Mouse (Mus musculus): ENCODE results near the gene Sytl3.
"Not testable (repeated sequence)": the region's sequence is repeated elsewhere in the genome, so short reads cannot be mapped to it uniquely, and the experiment has no call there.

The Sytl3 gene

DNA sequence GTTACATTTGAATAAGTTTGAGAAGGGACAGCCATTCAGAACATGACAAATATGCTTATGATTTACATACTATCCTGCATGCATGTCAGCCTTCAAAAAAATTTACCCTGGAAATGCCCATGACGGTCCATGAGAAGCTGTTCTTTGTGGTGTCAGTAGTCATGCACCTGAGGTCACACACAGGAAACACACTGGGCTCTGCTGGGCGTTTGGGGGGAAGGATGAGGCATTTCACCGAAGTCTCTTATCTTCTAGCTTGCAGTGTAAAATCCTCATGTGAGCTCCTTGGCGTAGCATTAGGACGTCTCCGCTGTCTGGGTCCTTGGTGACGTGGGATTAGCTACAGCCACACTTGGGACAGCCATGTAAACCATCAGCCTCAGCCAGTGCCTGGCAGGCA is at the start of gene Sytl3:
TSS of gene Sytl3 (plus strand) at position 293 of the 400 bp plus-strand sequence.
- DNase-seq (ENCODE audit: low spot score in 2 of 2) = not testable (repeated sequence)

DNA sequence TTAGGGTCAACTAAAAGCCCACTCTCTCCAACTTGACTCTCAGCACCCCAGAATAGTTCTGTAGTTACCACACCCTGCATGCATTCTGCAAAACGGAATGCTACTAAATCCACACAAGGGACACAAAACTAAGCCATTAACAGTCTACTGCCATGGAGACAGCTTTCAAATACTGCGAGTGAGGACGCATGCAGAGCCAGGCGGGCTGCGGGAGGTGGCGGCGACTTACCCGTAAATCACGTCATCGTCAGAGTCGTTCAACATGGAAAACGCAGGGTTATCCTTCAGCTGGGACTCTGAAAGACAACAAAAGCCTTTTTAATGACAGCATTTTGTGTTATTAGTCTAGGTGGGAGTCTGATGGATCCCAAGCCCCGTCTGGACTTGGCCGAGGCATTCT is 45.4 kb upstream of the Sytl3 start:
- not testable (repeated sequence) for DNase-seq (ENCODE audit: low spot score in 2 of 2)

DNA sequence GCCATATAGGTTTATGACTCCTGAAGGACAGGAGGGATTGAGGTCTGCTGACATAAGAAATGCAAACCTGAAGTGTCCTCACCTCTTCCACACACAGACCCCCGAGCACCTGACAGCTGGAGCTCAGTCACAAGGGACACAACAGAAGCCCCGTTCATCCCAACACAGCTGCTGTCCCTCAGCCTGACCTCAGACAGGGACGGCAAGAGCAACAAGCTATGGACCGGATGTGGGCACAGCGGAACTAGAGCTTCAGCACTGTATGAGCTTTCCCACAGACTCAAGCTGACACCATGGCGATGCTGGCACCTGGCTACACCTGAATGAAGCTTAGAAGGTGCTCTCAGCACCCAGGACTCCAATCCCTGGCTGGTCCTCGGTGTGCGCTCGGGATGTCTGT is 44.6 kb upstream of the Sytl3 start:
- DNase-seq (ENCODE audit: low spot score in 2 of 2) = not testable (repeated sequence)

DNA sequence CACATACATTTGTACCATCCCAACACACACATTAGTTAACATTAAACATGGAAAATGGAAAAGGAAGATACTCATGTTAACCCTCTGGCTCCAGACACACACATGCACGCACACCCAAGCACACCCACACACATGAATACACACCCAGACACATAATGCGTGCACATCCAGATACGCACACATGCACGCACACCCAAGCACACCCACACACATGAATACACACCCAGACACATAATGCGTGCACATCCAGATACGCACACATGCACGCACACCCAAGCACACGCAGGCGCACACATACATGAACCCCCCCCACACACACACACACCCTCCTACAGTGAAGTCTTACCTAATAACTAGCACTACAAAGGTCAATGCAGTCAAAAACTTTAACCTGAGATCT is 42.2 kb upstream of the Sytl3 start:
- not testable (repeated sequence) for DNase-seq (ENCODE audit: low spot score in 2 of 2)

DNA sequence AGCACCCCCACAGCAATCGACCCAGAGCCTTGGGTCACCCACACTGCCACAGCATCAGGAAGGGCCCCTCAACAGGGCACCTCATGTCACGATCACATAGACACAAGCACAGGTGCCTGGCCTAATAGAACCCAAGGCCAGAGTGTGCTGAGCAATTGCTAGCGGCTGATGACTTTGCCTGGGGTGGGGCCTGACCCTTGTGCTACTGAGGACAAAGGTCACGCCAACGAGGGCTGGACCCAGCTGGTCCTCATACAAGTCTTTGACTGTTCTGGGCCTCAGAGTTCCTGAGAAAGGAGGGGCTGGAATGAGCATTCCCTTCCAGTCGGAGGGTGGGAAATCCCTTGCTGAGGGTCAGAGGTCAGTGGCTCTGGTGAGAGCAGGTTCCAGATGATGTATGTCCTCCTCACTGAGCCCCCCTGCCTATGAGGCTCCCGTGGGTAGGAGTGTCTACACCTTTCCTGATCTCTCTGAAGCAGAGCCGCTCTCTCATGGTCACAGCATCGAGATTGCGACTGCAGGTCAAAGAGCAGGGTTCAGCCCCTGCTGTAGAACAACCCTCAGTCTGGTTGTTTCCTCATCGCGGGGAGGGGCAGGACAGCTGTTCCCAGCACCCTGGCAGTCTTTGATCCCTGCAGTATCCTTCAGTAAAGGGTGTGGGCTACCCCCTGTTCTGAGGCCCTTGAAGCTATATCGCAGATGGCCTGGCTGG is 41.0 kb upstream of the Sytl3 start:
- not testable (repeated sequence) for DNase-seq (ENCODE audit: low spot score in 2 of 2)

DNA sequence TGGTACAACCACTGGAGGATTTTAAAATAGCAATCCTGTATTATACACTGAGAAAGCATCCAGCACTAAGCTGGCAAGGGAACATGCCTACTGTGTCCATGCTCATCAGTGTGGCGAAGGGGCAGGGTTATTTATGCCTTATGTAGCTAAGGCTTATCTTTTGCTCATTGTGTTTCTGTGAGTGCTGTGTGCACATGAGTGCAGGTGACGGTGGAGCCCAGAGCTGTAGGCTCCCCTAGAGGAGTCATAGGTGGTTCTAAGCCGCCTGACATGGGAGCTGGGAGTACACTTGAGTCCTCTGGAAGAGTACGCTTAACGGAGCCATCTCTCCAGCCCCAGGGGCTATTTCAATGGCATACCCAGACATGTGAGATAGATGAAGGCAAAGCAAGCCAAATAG is 39.6 kb upstream of the Sytl3 start:
- DNase-seq (ENCODE audit: low spot score in 2 of 2) = not testable (repeated sequence)

DNA sequence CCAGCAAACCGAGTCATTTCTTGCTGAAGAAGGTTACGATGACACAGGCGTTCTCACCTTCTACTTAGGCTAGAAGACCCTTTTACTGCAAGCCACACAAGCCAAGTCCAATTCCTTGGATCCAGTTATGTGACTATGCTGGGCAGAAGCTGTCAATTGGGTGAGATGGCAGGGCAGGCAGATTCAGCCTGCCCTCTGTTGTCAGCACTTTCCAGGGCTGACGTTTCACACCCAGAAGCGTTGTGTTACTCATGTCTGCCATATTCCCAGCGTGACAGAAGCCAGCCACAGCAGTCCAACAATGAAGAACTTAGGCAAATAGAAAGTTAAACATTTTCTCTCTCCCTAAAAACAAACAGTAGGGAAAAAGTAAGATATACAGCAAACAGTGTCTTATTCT is 38.9 kb upstream of the Sytl3 start:
- DNase-seq (ENCODE audit: low spot score in 2 of 2) = not testable (repeated sequence)

DNA sequence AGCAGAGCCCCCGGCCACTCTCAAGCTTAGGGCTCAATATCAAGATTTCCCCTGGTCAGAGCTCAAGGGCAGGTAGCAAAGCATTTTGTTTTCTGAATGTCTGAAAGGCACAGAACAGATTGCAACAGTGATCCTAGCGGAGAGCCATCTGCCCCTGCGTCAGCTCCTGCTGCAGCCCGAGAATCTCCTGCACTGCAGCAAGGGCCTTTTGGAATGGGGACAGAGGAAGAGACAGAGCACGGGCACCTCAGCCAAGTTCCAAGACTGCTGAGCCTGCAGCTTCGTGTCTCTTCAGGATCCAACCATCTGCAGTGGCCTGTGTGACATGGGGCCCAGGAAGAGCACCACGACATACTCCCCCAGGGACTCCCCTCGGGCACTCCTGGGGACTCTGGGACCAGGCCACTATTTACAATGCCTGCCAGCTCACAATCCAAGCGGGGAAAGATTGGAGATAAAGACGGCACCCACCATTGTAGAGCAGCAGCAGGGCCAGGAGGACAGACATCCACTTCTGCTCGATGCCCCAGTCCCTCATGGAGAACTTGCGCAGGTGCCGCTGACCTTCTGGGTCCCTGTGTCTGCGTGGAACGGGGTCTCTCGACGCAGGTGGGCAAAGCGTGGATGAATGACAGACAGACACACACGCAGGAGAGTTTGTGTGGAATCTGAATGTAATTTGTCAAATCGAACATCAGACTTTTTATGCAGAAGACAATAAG is 38.0 kb upstream of the Sytl3 start:
- not testable (repeated sequence) for DNase-seq (ENCODE audit: low spot score in 2 of 2)

DNA sequence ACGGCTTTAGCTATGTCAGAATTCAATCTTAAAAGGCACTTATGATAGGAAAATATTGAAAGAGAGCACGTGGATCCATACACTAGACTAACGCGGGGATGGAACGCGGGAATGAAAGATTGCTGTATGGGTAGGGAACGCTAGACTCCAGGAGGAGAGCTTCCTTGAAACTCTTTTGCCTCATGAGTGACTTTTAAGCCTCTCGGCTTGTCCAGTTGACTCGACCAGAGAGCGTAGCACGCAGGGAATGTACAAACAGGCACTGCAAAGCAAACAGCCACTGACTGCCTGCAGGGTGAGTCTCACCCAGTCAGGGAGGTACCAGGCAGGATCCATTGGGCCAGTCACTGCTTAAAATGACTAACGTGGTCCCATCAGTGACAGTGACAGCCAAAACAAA is 36.9 kb upstream of the Sytl3 start:
- not testable (repeated sequence) for DNase-seq (ENCODE audit: low spot score in 2 of 2)

DNA sequence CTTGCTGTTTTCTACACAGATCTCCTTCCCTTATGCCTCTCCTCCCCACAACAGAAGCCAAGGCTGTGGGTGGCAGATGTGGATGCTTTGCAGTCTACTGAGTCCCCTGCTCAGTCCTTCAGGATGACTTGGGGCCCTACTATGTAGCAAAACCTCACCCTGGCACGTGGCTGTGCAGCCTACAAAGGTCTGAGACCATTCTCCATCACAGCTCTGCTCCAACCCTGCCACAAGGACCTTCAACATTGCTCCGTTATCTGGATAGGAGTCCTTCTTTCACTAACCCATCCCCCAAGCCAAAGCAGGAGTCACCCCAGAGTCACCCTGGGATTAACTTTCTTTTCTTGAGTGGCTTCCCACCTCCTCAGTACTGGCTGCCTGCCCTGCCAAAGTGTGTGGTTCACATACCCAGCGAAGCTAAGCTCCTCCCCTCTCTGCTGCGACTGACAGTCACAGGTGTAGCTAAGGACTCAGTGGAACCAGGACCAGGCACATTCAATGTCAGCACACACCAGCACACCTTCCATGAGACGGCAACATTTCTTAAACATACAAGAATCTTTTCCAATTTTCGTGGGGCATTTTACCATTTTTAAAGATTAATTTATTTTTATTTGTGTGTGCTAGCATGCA is 33.9 kb upstream of the Sytl3 start:
- DNase-seq (ENCODE audit: low spot score in 2 of 2) = not testable (repeated sequence)

DNA sequence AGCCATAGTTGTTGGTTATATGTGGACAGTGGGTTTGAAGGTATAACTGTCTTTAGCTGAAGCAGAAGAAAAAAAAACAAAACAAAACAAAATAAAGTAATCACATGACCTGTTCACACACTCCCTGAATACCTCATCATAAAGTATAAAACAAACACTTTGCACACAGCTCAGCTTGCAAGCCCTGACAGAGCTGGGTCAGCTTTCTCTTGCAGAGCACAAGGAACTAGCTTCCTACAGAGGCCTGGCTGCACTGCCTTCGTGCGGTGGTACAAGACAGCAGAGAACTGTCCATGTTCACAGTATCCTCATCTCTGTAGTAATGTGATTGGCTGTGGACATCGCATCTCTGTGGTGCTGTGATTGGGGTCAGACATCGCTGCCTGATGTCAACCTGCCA is 28.5 kb upstream of the Sytl3 start:
- not testable (repeated sequence) for DNase-seq (ENCODE audit: low spot score in 2 of 2)

DNA sequence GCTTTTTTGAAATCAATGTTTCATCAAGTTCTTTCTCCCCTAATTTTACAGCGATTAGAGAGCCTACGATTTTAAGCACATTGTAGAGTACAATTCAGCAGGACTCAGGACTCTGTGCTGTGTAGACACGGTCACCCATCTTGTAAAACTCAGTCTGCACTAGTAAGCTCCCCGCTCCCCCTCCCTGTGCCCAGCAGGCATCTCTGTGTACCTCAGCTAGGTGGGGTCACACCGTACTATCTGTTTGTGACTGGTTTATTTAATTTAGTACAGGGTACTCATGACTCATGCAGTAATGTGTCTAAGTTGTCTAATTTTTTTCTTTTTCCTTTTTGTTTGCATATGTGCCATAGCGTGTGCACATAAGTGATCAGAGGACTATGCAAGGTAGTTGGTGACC is 26.0 kb upstream of the Sytl3 start:
- DNase-seq (ENCODE audit: low spot score in 2 of 2) = not testable (repeated sequence)

DNA sequence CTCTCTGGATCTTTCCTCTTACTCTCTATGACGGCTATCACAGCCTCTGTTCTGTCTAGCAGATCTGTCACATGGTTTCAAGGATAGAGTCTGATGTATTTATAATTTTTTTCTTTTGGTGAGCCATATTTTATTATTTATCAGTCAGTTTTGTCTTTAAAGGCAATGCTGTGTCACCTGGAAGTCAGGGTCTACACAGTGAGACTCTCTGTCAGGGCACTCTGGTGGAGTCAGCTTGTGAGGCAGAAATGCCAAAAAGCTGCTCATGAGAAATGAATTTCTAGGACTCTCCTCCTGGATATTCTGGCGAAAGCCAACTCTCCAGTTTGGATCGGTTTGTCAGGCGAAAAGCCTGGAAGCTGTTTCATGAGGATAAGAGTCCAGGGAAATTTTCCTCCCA is 23.1 kb upstream of the Sytl3 start:
- not testable (repeated sequence) for DNase-seq (ENCODE audit: low spot score in 2 of 2)

DNA sequence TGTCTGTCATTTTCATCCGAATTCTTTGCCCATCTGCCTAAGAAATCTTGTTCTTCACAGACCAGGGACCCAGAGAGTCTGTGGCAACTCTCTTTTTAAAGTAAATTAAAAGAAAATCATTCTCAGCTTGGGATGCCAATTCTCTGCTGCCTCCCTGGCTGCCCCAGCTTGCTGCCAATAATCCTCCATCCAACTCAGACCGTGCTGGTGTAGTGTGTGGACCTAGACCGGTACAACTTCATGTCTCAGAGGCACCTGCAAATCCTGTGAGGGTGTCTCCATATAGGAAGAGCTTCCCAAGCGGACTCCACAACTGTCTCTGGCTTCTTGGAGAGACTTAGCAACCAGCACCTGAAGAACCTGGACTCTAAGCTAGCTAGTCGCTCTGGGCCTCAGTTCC is 22.0 kb upstream of the Sytl3 start:
- no peak for DNase-seq (ENCODE audit: low spot score in 2 of 2)

DNA sequence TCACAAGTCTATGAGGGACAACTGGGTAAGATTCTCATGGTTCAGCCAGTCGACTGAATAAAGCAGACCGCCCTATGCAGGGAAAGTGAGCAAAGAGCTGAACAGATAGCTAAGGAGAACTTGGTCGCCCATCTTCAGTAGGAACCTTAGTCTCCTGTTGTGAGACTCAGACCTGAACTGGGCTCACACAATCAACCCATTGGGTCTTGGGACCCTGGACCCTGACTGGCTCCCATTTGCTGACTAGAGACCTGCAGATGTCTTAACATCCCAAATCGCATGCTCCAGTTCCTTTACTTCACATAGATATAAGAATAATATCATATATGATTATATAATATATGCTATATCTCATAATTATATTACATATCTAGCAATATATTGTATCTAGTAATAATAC is 21.5 kb upstream of the Sytl3 start:
- DNase-seq (ENCODE audit: low spot score in 2 of 2) = not testable (repeated sequence)

DNA sequence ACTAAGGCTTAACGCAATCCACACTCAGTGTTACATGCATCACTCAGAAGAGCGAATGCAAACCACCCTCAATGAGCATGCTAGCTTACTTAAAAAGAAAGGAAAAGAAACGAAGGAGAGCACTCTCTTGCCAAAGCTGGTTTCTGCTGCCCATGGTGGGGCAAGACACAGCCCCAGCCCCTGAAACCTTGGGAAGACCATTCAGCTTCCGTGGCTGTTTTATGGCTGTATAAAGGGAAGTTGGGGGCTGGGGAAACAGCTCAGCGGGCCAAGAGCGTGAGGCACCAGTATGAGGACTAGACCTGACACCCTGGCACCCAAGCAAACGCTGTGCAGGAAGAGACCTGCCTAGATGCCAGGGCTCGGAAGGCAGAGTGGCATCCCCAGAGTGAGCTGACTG is 20.4 kb upstream of the Sytl3 start:
- not testable (repeated sequence) for DNase-seq (ENCODE audit: low spot score in 2 of 2)

DNA sequence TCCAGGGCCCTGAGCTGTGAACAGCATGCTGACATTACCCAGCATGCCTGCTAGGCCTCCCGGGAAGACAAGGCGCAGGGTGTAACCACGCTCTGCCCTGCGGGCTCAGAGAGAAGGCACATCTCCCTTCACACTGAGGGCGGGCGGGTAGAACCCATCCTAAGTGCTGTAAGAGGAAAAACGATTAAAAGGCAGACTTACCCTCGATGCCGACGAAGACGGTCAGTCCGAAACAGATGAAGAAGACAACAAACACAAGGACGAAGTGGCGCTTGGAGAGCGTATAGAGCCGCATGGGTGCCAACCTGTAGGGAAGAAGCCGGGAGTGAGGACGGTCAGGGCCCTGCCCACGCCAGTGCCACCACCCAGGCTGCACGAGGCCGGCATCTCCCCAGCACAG is 19.4 kb upstream of the Sytl3 start:
- not testable (repeated sequence) for DNase-seq (ENCODE audit: low spot score in 2 of 2)

DNA sequence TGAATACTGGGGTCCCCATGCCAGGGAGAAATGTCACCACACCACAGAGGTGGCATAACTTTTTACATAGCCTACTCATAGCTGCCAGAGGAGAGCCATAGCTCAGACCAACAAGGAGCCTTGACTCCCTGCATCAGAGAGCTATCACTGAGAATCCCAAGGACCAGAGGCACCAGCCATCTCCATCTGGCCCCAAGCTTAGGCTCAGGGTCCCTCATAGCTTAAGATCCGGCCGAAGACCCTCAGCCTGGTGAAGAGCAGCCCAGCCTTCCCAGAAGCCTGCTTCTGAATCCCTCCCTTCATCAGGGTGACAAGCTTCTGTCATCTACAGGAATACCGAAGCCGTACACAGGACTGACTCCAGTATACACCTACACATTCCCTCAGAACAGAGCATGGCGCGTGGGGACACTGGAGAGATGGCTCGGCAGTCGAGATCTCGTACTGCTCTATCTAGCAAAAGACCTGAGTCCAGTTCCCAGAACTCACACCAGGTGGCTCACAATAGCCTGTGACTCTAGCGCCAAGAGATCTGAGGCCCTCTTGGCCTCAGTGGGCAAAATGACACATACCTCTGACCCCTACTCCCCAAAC is 18.8 kb upstream of the Sytl3 start:
- DNase-seq (ENCODE audit: low spot score in 2 of 2) = not testable (repeated sequence)

DNA sequence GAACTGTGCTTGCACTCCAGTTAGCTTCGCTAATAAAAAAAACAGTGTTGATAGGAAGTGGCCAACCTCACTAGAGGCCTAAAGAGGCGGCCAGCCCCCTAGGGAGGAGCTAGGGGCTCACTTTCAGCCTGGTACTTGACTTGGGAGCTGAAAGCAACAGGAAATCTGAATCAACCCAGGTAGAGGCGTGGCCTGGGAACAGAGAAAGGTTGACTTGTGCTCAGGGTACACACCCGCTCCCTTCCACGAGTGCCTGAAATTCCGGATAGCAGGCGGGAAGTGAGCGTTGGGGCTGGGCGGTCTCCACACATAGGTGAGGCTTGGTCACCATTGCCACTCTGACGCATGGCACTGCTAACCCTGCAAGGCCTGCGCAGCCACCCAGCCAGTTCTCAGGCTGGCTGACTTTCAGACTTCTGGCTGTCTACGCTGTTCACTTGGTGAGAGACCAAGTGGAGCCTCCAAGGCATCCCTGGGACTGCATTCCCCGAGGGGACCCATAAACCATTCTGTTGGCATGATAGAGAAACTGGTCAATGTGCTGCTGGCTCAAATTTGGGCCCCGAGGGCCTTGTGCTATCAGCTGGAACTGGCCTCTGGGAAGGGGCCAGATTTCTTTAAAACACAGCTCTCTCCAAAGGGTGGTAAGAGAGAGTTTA is 18.0 kb upstream of the Sytl3 start:
- not testable (repeated sequence) for DNase-seq (ENCODE audit: low spot score in 2 of 2)

DNA sequence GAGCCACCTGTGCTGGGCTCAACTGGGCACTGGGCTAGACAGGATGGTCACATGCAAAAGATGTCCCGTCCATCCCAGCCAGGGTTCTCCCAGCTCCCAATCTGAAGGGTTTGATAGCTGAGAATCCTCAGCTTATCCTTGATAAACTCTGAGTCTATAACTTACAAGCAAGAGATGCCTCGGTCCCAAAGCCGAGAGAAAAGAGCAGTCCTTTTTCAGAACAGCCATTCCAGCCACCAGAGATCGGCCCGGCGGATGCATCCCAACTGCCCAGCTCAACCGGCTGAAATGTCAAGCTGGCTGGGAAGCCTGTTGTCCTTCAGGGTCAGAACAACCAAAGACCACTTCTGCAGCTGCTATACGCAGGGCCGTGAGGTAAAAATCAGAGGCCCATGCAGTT is 14.7 kb upstream of the Sytl3 start:
- not testable (repeated sequence) for DNase-seq (ENCODE audit: low spot score in 2 of 2)

DNA sequence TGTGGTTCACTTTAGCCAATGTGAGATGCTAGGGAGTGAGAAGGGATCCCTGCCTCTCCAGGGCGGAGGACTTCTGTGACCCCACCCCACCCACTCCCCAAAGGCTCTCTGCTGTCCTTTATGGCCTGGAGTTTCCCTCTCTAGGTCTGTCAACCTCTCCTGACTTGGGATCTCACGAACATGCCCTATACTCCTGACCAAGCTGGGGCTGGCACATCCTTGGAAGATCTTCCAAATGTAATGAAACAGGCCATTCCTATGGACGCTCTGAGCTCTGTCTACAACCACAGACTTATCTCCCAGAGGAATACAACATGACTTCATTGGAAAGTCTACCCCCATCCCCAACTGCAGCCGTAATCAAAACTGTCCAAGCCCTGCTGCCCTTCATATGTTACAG is 14.2 kb upstream of the Sytl3 start:
- not testable (repeated sequence) for DNase-seq (ENCODE audit: low spot score in 2 of 2)

DNA sequence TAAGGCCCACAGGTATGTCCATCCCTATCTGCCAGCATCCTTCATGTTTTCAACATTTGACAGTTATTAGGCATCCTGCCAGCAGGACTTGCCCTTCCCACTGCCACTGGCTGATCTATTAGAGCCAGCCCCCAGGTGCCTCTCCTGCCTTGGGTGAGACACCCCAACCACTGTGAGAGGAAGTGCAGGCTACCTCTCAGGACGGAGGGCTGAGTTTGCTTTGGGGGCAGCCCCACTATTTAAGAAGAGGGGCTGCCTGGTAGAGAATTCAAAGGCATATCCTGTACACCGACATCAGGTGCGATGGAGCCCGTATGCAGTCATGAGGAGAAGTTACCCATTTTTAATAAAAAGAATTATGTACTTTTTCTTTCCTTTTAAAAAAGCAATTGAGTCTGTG is 13.2 kb upstream of the Sytl3 start:
- not testable (repeated sequence) for DNase-seq (ENCODE audit: low spot score in 2 of 2)
